In genomic region chr7:126089782-126090181, GRCm38 (mm10) we compare ENCODE assay signal across 7 mouse cellular contexts. TPM values are rescaled to one million over a fixed set of nuclear protein-coding genes. Genes with fewer than 3 reads are reported as not detected.
A peak's percentile ranks its signal among the peaks of the same experiment; 100 is the strongest.
DNase-seq lines count a peak whose midpoint lies in the region; ATAC-seq and TF ChIP-seq lines count a peak whose summit lies in the region.

No protein-coding gene starts in this region.

- H3K4me3 ChIP-seq in liver, postnatal 0 days (ENCODE audit: low read depth, low read length), result no peak overlapping the region

- ATAC-seq in granulocyte monocyte progenitor cell, adult 5-6 weeks (replicated peaks; ENCODE audit: poor library complexity, severe bottlenecking), result 0 out of 2 replicates have a peak, but pooled peaks have one; percentile 36
- ATAC-seq in liver, postnatal 0 days, result no peak

- H3K9me3 ChIP-seq in liver, postnatal 0 days (ENCODE audit: low read length), result no peaks in the 10 kb centered on the region; the same call in 1 of the 2 replicates

- intact Hi-C loops in left cerebral cortex, postnatal 14 days (cut with DNase I), result loop anchor here (5.0 to 10.0 kb wide), 2 partner anchors 205 to 412 kb away; no protein-coding TSS in a partner anchor

- no peaks in the 10 kb centered on the region for H3K4me1 ChIP-seq in liver, postnatal 0 days (ENCODE audit: insufficient read depth)

- H3K36me3 ChIP-seq in liver, postnatal 0 days (replicated peaks; ENCODE audit: insufficient read depth, low read length), result no peaks in the 10 kb centered on the region

- no peak overlapping the region for H3K4me2 ChIP-seq in liver, postnatal 0 days (ENCODE audit: low read depth, low read length)

- 15% methylated on average over 6 of the region's 6 CpGs for WGBS in liver, postnatal 0 days (ENCODE audit: insufficient replicate concordance)

- DNase-seq in left cerebral cortex, postnatal 14 days (ENCODE audit: low spot score in 2 of 2), result peak; percentile 73 to 77
- no peak for DNase-seq in left cerebral cortex, adult 8-10 months (ENCODE audit: low spot score in 2 of 2)
- peak; percentile 68 for DNase-seq in NIH3T3 (ENCODE audit: low read depth)
- peak; percentile 46 for DNase-seq in cerebellum, adult 11-12 months
- DNase-seq in liver, postnatal 0 days, result peak; percentile 53
- DNase-seq in right cerebral cortex, postnatal 4 days, result peak; percentile 59

- no peak overlapping the region for H3K9ac ChIP-seq in liver, postnatal 0 days (replicated peaks)

- no peaks in the 10 kb centered on the region for H3K27me3 ChIP-seq in liver, postnatal 0 days (ENCODE audit: insufficient read depth, low read length)

- no peak for TF ChIP-seq EP300 in liver, postnatal 0 days (IDR thresholded peaks at IDR 0.05; ENCODE audit: low read depth)

- H3K27ac ChIP-seq in liver, postnatal 0 days (ENCODE audit: low read depth), result no peak overlapping the region

- TF ChIP-seq CTCF in liver, postnatal 0 days (IDR thresholded peaks at IDR 0.05; ENCODE audit: low read depth), result peak; percentile 86

RNA-seq across cellular contexts. Expression of gene Gsg1l, which starts 7.6 kb away (rescaled TPM):
- total RNA-seq in left cerebral cortex, postnatal 14 days (2021), result 10 to 100 TPM; 51.7 to 54.5 TPM
- total RNA-seq in left cerebral cortex, adult 8-10 months (2022), result 10 to 100 TPM; 68.2 to 76.7 (median 73.7) TPM
- not detected in 2 replicates for total RNA-seq in granulocyte monocyte progenitor cell, adult 5-6 weeks (2014; fragmentation: Nextera tagmentation)
- total RNA-seq in granulocyte monocyte progenitor cell, adult 5-6 weeks (2017), result not detected in 2 replicates
- polyA plus RNA-seq in liver, postnatal 0 days (2015; fragmentation: Nextera tagmentation; extraction: Ambion mirVana), result 0.04 and 0.08 TPM in 2 replicates

Comparison
In these comparisons a context has a peak if more than half of its experiments do, and no peak if none do; other contexts are left out.
1. DNase-seq: peak in left cerebral cortex, postnatal 14 days (2 of 2), NIH3T3 (single experiment), cerebellum, adult 11-12 months (single experiment), liver, postnatal 0 days (single experiment) and right cerebral cortex, postnatal 4 days (single experiment); none in left cerebral cortex, adult 8-10 months (0 of 2).
2. RNA of gene Gsg1l, which starts 7.6 kb away (total RNA-seq): 68.2 to 76.7 TPM in left cerebral cortex, adult 8-10 months and 51.7 to 54.5 TPM in left cerebral cortex, postnatal 14 days; not detected in granulocyte monocyte progenitor cell, adult 5-6 weeks; every median in the first group is over 10 times any median in the second.